Mouse (Mus musculus): Measurements from ENCODE around the gene Elf2.

DNA sequence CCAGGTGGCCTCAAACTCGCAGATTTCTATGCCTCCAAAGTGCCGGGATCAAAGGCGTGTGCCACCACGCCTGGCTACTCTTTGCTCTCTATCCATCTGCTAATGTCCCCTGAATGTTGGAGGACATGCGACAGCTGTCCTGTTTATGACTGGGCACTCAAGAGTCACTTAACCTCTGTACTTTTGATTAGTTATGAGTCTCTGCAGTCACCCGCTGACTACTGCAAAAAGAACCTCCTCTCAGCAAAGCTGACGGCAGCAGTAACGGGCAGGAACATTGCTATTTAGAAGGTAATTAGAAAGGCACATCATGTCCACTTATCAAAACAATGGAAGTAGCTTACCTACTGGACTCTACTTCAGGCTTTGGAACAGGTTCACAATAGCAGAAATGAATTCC lies 118.6 kb downstream of the Elf2 start:
- TF ChIP-seq POLR2A (IDR thresholded peaks at IDR 0.05; ENCODE audit: borderline replicate concordance, low read depth, low read length) (no peak), CTCF (IDR thresholded peaks at IDR 0.05; ENCODE audit: low read depth, low read length) (no peak)

All from bone marrow macrophage, adult 2 months (primary cell).